ENCODE assay signal across 13 mouse cellular contexts in the genomic region with DNA sequence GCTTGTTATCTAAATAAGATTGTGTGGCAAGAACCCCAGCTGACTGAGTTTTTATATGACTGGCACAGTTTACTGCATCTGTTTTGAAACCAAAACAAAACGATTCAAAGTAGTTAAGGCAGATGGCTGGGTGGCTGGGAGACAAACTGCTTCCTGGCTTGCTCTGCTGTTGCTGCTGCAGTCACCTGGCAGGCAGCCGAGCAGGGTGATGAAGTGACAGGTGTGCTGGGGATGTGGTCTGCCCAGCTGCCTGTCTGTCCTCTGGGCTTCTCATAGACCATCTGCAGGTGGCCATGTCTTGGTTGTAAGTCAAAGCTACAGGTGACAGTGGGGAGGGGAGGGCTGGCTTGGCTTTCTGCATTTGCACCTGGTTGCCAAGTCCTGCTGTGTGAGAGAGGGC.
DNase-seq lines count a peak whose midpoint lies in the region; ATAC-seq lines count a peak whose summit lies in the region.
"Had no signal": no experiment of that assay in that cellular context is flagged by ENCODE, and none has a peak within 500 bp of the region (broad histone marks: within the 10 kb centered on the region; RNA-seq: fewer than 3 reads in every experiment).

No protein-coding gene starts in this region.

- no peaks in the 10 kb centered on the region for H3K4me1 ChIP-seq in forebrain, embryonic 15.5 days
- H3K4me1 ChIP-seq in forebrain, embryonic 10.5 days = no peaks in the 10 kb centered on the region
- no peaks in the 10 kb centered on the region for H3K4me1 ChIP-seq in heart, embryonic 11.5 days (ENCODE audit: control insufficient read depth, insufficient read depth, low read length)
- H3K4me1 ChIP-seq: megakaryocyte, embryonic 14.5 days had no signal

- no peak overlapping the region; the same call in 1 of the 2 replicates for H3K27ac ChIP-seq in forebrain, embryonic 15.5 days (replicated peaks)
- no peak overlapping the region for H3K27ac ChIP-seq in forebrain, embryonic 10.5 days
- no peak overlapping the region for H3K27ac ChIP-seq in heart, embryonic 11.5 days (ENCODE audit: low read depth, low read length)
- H3K27ac ChIP-seq: heart, embryonic 10.5 days; kidney, postnatal 0 days; liver, embryonic 14.5 days had no signal

- WGBS in forebrain, embryonic 15.5 days = 42% methylated on average over 2 of the region's 2 CpGs
- WGBS in forebrain, embryonic 10.5 days = 83% methylated on average over 2 of the region's 2 CpGs
- 63% methylated on average over 2 of the region's 2 CpGs for WGBS in heart, embryonic 11.5 days (ENCODE audit: insufficient replicate concordance)

- no peak overlapping the region for H3K4me2 ChIP-seq in forebrain, embryonic 15.5 days (replicated peaks)
- no peak overlapping the region for H3K4me2 ChIP-seq in heart, embryonic 11.5 days

- peak; percentile 69 for ATAC-seq in forebrain, embryonic 15.5 days (replicated peaks)
- ATAC-seq in heart, embryonic 11.5 days (replicated peaks; ENCODE audit: insufficient number of reproducible peaks, low FRiP score, low TSS enrichment) = no peak

- no peak overlapping the region for H3K9ac ChIP-seq in forebrain, embryonic 15.5 days (replicated peaks)
- no peak overlapping the region for H3K9ac ChIP-seq in heart, embryonic 11.5 days (ENCODE audit: low read depth, low read length)
- H3K9ac ChIP-seq: liver, embryonic 14.5 days had no signal

- H3K36me3 ChIP-seq in forebrain, embryonic 15.5 days = no peaks in the 10 kb centered on the region
- no peaks in the 10 kb centered on the region for H3K36me3 ChIP-seq in forebrain, embryonic 10.5 days (replicated peaks)
- no peaks in the 10 kb centered on the region for H3K36me3 ChIP-seq in heart, embryonic 11.5 days (ENCODE audit: control insufficient read depth, insufficient read depth, low read length)
- H3K36me3 ChIP-seq: heart, embryonic 10.5 days had no signal

- no peak overlapping the region for H3K4me3 ChIP-seq in forebrain, embryonic 15.5 days
- H3K4me3 ChIP-seq in forebrain, embryonic 10.5 days = no peak overlapping the region
- H3K4me3 ChIP-seq in heart, embryonic 11.5 days (ENCODE audit: low read depth, low read length) = no peak overlapping the region
- H3K4me3 ChIP-seq: heart, embryonic 10.5 days; megakaryocyte, embryonic 14.5 days had no signal

- H3K9me3 ChIP-seq in forebrain, embryonic 15.5 days = no peaks in the 10 kb centered on the region
- no peaks in the 10 kb centered on the region for H3K9me3 ChIP-seq in forebrain, embryonic 10.5 days
- no peaks in the 10 kb centered on the region for H3K9me3 ChIP-seq in heart, embryonic 11.5 days (replicated peaks; ENCODE audit: control insufficient read depth, low read length)
- H3K9me3 ChIP-seq: heart, embryonic 10.5 days had no signal

- no peak for DNase-seq in forebrain, embryonic 10.5 days (ENCODE audit: extremely low spot score, low spot score)
- peak; percentile 8 for DNase-seq in ovary, postnatal 14 days (ENCODE audit: low spot score)
- DNase-seq in ovary, postnatal 36 days (ENCODE audit: low spot score) = no peak
- peak; percentile 32 to 50 for DNase-seq in layer of hippocampus, postnatal 10 days (ENCODE audit: low spot score in 2 of 2)
- peak; percentile 5 for DNase-seq in thymus, postnatal 25 days
- no peak for DNase-seq in cerebellum, adult 11-12 months
- DNase-seq: cerebellum, postnatal 36 days had no signal

- H3K27me3 ChIP-seq in forebrain, embryonic 15.5 days = no peaks in the 10 kb centered on the region
- H3K27me3 ChIP-seq in forebrain, embryonic 10.5 days (ENCODE audit: poor library complexity, severe bottlenecking) = no peaks in the 10 kb centered on the region
- H3K27me3 ChIP-seq in heart, embryonic 11.5 days (ENCODE audit: control insufficient read depth, insufficient read depth, low read length) = no peaks in the 10 kb centered on the region
- H3K27me3 ChIP-seq: megakaryocyte, embryonic 14.5 days had no signal

Comparison
In these comparisons a context has a peak if more than half of its experiments do, and no peak if none do; other contexts are left out.
1. DNase-seq: peak in ovary, postnatal 14 days (single experiment), layer of hippocampus, postnatal 10 days (2 of 2) and thymus, postnatal 25 days (single experiment); none in forebrain, embryonic 10.5 days (single experiment), ovary, postnatal 36 days (single experiment) and cerebellum, adult 11-12 months (single experiment).